Mouse (Mus musculus) right cerebral cortex, postnatal 36 days (tissue): ENCODE results near the gene Gm20850.
"Not testable (repeated sequence)": the region's sequence is repeated elsewhere in the genome, so short reads cannot be mapped to it uniquely, and the experiment has no call there.

Experiments used
- DNase-seq, 2 experiments: peaks; one replicate each; pipeline ENCODE4 v3.0.0; 2022; ENCODE audit warnings: low spot score in 2 of 2, mixed read lengths in 1 of 2

Gene Gm20850

GRCm38 (mm10) chrY:75715022-75715421 is at the start of gene Gm20850:
Gene Gm20850 (plus strand): TSS chrY:75715322.
- DNase-seq = not testable (repeated sequence)
